Mouse (Mus musculus): Measurements from ENCODE around the gene Ccdc88a. TPM values are rescaled to one million over a fixed set of nuclear protein-coding genes. Genes with fewer than 3 reads are reported as not detected.

Ccdc88a gene
- polyA plus RNA-seq, 1 experiment from 2014 or later: 9.1 TPM

DNA sequence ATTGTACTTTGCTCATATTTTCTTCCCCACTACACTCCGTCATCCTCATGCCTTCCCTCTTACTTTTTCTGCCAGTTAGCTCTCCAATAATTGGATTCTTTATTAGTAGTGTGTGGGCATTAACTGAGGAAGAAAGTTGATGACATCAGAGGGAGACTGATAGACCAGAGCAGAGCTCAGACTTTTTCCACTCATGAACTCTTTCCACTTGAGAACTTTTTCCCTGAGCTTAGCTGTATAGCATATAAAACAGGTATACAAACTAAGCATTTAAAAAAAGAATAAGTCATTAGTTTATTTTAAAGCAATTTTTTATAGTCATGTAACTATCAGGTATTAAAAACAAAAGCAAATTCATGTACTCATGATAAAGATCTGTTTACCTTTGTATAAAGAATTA lies 5.3 kb downstream of the Ccdc88a start:
- no peaks in the 10 kb centered on the region for H3K4me1 ChIP-seq (replicated peaks; ENCODE audit: control insufficient read depth, insufficient read depth)
- H3K36me3 ChIP-seq (ENCODE audit: control insufficient read depth, insufficient read depth, low read length): no peaks in the 10 kb centered on the region
- H3K4me2 ChIP-seq (replicated peaks; ENCODE audit: low read depth): no peak overlapping the region
- no peak for DNase-seq (ENCODE audit: low spot score)
- no peaks in the 10 kb centered on the region for H3K27me3 ChIP-seq (ENCODE audit: control insufficient read depth, insufficient read depth, low read length)
- no peak overlapping the region for H3K27ac ChIP-seq (replicated peaks)
- TF ChIP-seq EP300 (optimal IDR thresholded peaks at IDR 0.05) (no peak), CTCF (IDR thresholded peaks at IDR 0.05; ENCODE audit: low read depth) (no peak)
- no peak overlapping the region for H3K9ac ChIP-seq (ENCODE audit: low read length)
- ATAC-seq (ENCODE audit: low FRiP score, low TSS enrichment): no peak
- WGBS: 87% methylated on average over 1 of the region's 1 CpGs
- H3K9me3 ChIP-seq (ENCODE audit: control insufficient read depth, low read length): no peaks in the 10 kb centered on the region
- H3K4me3 ChIP-seq (ENCODE audit: low read depth, low read length): no peak overlapping the region

DNA sequence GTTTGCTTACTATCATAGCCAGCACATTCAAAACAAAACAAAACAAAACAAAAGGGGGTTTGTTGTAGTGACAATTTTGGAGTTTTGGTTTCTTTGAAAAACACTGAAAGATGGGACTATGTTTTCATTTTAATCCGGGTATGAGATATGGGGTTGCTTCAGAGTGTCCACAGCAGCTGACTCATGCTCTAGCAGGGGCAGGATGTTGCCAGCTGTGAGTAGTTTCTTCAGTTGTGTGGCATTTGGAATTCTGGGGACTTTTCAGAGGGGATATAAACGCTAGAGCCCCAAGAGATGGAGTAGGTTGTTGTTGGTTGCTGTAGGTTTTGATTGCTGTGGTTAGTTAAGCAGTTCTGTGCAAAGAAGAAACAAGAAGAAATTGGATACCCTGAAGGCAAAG lies 10.0 kb downstream of the Ccdc88a start:
- H3K4me1 ChIP-seq (replicated peaks; ENCODE audit: control insufficient read depth, insufficient read depth): no peaks in the 10 kb centered on the region
- no peak overlapping the region for H3K4me3 ChIP-seq (ENCODE audit: low read depth, low read length)
- TF ChIP-seq CTCF (IDR thresholded peaks at IDR 0.05; ENCODE audit: low read depth) (no peak), EP300 (optimal IDR thresholded peaks at IDR 0.05) (no peak)
- H3K9ac ChIP-seq (ENCODE audit: low read length): no peak overlapping the region
- H3K27ac ChIP-seq (replicated peaks): no peak overlapping the region
- no peaks in the 10 kb centered on the region for H3K9me3 ChIP-seq (ENCODE audit: control insufficient read depth, low read length)
- H3K36me3 ChIP-seq (ENCODE audit: control insufficient read depth, insufficient read depth, low read length): no peaks in the 10 kb centered on the region
- H3K4me2 ChIP-seq (replicated peaks; ENCODE audit: low read depth): no peak overlapping the region
- WGBS: 69% methylated on average over 2 of the region's 2 CpGs
- H3K27me3 ChIP-seq (ENCODE audit: control insufficient read depth, insufficient read depth, low read length): no peaks in the 10 kb centered on the region
- no peak for DNase-seq (ENCODE audit: low spot score)
- no peak for ATAC-seq (ENCODE audit: low FRiP score, low TSS enrichment)

DNA sequence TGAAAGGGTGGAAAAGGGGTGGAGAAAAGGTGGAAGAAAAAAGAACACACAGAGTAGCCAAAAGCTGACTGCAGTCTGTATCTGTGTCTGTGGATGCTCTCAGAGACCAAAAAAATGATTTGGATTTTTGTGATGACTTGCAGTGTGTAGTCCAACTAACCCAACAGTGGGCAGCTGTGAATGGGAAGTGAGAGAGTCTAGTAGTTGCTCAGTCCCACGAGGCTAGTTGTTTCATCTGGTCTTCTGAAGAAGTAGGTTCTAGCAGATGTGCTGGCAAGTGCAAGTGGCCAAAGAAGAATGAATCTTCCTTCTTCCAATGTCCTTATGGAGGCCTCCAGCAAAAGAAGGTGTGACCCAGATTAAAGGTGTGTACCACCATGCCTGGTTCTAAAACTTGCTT lies 10.5 kb downstream of the Ccdc88a start:
- ATAC-seq (ENCODE audit: low FRiP score, low TSS enrichment) (no peak), DNase-seq (ENCODE audit: low spot score) (no peak)
- H3K4me1 ChIP-seq (replicated peaks; ENCODE audit: control insufficient read depth, insufficient read depth): no peaks in the 10 kb centered on the region
- TF ChIP-seq CTCF (IDR thresholded peaks at IDR 0.05; ENCODE audit: low read depth) (no peak), EP300 (optimal IDR thresholded peaks at IDR 0.05) (no peak)
- no peaks in the 10 kb centered on the region for H3K27me3 ChIP-seq (ENCODE audit: control insufficient read depth, insufficient read depth, low read length)
- H3K9ac ChIP-seq (ENCODE audit: low read length): no peak overlapping the region
- H3K4me2 ChIP-seq (replicated peaks; ENCODE audit: low read depth): no peak overlapping the region
- no peaks in the 10 kb centered on the region for H3K9me3 ChIP-seq (ENCODE audit: control insufficient read depth, low read length)
- H3K27ac ChIP-seq (replicated peaks): no peak overlapping the region
- 84% methylated on average over 1 of the region's 1 CpGs for WGBS
- H3K4me3 ChIP-seq (ENCODE audit: low read depth, low read length): no peak overlapping the region
- H3K36me3 ChIP-seq (ENCODE audit: control insufficient read depth, insufficient read depth, low read length): no peaks in the 10 kb centered on the region

DNA sequence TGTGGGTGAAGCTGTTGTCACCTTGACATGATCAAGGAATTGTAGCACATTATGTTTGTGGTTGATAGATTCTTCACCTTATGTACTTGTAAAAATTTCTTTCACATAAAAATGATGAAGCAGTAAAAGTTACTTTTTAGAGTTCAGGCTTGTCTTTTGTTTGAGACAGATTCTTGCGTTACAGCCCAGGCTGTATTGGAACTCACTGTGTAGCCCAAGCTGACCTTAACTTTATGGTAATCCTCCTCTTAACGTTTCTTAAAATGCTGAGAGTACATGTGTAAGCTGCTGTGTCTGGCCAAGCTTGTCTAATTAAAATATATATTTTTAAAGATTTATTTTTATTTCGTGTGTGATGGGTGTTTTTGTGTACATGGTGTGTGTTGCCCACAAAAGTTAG lies 11.2 kb downstream of the Ccdc88a start:
- H3K4me3 ChIP-seq (ENCODE audit: low read depth, low read length): no peak overlapping the region
- no peaks in the 10 kb centered on the region for H3K9me3 ChIP-seq (ENCODE audit: control insufficient read depth, low read length)
- no peak for DNase-seq (ENCODE audit: low spot score)
- no peak overlapping the region for H3K4me2 ChIP-seq (replicated peaks; ENCODE audit: low read depth)
- TF ChIP-seq EP300 (optimal IDR thresholded peaks at IDR 0.05): no peak
- TF ChIP-seq CTCF (IDR thresholded peaks at IDR 0.05; ENCODE audit: low read depth): no peak
- no peak overlapping the region for H3K9ac ChIP-seq (ENCODE audit: low read length)
- H3K27me3 ChIP-seq (ENCODE audit: control insufficient read depth, insufficient read depth, low read length): no peaks in the 10 kb centered on the region
- H3K36me3 ChIP-seq (ENCODE audit: control insufficient read depth, insufficient read depth, low read length): no peaks in the 10 kb centered on the region
- H3K4me1 ChIP-seq (replicated peaks; ENCODE audit: control insufficient read depth, insufficient read depth): no peaks in the 10 kb centered on the region
- 62% methylated on average over 3 of the region's 3 CpGs for WGBS
- no peak for ATAC-seq (ENCODE audit: low FRiP score, low TSS enrichment)
- no peak overlapping the region for H3K27ac ChIP-seq (replicated peaks)

DNA sequence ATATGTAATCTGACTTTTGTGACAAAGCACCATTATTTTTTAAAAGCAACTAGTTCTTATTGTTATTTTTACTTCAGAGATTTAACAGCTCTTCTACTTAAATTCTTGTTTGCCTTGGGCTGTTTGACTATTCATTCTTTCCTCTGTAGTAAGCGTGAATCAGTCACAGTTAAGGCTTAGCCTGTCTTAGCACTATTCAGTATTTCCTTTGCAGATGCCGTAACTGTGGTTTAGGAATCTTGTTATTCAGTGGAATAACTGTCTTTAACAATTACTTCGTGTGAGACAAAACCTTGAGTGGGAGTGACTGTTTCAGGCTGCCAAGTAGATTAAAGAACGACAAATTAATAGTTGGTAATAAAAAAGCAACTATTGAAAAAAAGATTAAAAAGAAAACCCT lies 16.5 kb downstream of the Ccdc88a start:
- no peak overlapping the region for H3K9ac ChIP-seq (ENCODE audit: low read length)
- H3K4me2 ChIP-seq (replicated peaks; ENCODE audit: low read depth): no peak overlapping the region
- no peaks in the 10 kb centered on the region for H3K4me1 ChIP-seq (replicated peaks; ENCODE audit: control insufficient read depth, insufficient read depth)
- no peaks in the 10 kb centered on the region for H3K36me3 ChIP-seq (ENCODE audit: control insufficient read depth, insufficient read depth, low read length)
- DNase-seq (ENCODE audit: low spot score) (no peak), ATAC-seq (ENCODE audit: low FRiP score, low TSS enrichment) (no peak)
- 58% methylated on average over 4 of the region's 4 CpGs for WGBS
- TF ChIP-seq EP300 (optimal IDR thresholded peaks at IDR 0.05): no peak
- TF ChIP-seq CTCF (IDR thresholded peaks at IDR 0.05; ENCODE audit: low read depth): no peak
- no peak overlapping the region for H3K4me3 ChIP-seq (ENCODE audit: low read depth, low read length)
- no peak overlapping the region for H3K27ac ChIP-seq (replicated peaks)
- H3K27me3 ChIP-seq (ENCODE audit: control insufficient read depth, insufficient read depth, low read length): no peaks in the 10 kb centered on the region
- no peaks in the 10 kb centered on the region for H3K9me3 ChIP-seq (ENCODE audit: control insufficient read depth, low read length)

DNA sequence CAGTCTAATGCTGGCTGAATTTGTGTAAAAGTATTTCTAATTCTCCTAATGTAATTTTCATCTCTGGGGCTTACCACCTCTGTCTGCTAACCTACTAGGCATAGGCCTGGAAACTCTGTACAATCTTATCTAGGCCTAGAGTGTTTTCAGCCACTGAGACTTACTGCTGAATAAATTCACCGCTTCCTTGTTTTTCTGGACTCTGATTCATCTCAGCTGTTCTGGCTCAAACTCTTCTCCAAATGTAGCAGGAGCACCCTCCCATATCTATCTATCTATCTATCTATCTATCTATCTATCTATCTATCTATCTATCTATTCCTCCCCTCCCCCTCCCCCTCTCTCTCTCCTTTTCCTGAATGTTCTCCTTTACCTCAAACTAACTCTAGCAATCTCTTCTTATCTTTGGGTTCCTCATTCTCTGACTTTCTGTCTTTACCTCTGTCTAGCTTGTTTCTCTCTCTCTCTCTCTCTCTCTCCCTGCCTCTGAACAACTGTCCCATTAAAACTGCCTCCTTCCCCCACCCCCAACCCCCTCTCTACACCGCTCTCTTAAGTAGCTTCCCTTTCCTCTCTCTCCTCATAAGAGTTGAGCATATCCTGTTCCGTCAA lies 21.8 kb downstream of the Ccdc88a start:
- Histone ChIP-seq H3K9ac (ENCODE audit: low read length) (no peak overlapping the region), H3K27ac (replicated peaks) (no peak overlapping the region), H3K27me3 (ENCODE audit: control insufficient read depth, insufficient read depth, low read length) (no peaks in the 10 kb centered on the region), H3K4me2 (replicated peaks; ENCODE audit: low read depth) (no peak overlapping the region), H3K36me3 (ENCODE audit: control insufficient read depth, insufficient read depth, low read length) (no peaks in the 10 kb centered on the region), H3K4me3 (ENCODE audit: low read depth, low read length) (no peak overlapping the region), H3K4me1 (replicated peaks; ENCODE audit: control insufficient read depth, insufficient read depth) (no peaks in the 10 kb centered on the region), H3K9me3 (ENCODE audit: control insufficient read depth, low read length) (no peaks in the 10 kb centered on the region)
- ATAC-seq (ENCODE audit: low FRiP score, low TSS enrichment) (no peak), DNase-seq (ENCODE audit: low spot score) (no peak)
- TF ChIP-seq CTCF (IDR thresholded peaks at IDR 0.05; ENCODE audit: low read depth): no peak
- no peak for TF ChIP-seq EP300 (optimal IDR thresholded peaks at IDR 0.05)
- WGBS: 84% methylated on average over 3 of the region's 3 CpGs

All from stomach, postnatal 0 days (tissue).